Mouse (Mus musculus): ENCODE data around the gene Dusp22. TPM values are rescaled to one million over a fixed set of nuclear protein-coding genes. Genes with fewer than 3 reads are reported as not detected.

The Dusp22 gene
- total RNA-seq, 2 experiments from 2014 or later, result 27.3 to 30.6 TPM

DNA sequence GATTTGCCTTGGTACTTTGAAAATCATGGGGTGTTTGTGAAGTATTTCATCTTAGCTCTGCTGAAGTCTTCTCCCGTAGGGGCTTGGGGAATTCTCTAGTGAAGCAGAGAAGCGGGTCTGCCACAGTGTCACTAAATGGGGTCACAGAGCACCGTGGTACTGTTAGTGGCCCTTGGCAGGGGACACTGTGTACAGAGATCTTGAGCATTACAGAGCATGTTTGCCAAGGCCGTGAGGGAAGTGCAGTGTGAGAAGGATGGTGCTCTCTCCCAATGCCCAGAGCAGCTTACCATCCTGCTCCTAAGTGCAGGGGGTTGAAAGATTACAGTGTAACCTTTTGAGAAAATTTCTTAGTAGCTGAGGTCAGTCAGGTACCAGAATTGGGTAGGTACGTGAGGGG is 8.5 kb downstream of the Dusp22 start:
- no peak for DNase-seq (ENCODE audit: extremely low spot score in 1 of 2, low spot score in 1 of 2)

DNA sequence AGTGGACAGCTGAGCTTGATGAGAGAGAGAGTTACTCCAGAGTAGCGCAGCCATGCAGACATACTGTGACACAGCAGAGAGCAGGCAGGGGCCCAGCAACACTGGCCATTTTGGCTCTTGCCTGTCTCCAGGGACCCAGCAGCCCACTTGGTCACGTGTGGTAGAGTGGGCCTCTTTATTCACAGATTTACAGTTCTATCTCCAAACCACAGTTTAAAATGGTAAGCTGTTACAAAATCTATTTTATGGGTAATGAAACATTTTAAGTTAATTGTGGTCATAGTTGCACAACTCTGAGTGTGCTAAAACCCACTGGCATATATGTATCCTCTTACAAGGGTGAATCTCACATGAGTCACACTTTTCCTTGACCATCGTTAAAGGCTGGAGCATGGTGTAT is 9.5 kb downstream of the Dusp22 start:
- no peak for DNase-seq (ENCODE audit: extremely low spot score in 1 of 2, low spot score in 1 of 2)

DNA sequence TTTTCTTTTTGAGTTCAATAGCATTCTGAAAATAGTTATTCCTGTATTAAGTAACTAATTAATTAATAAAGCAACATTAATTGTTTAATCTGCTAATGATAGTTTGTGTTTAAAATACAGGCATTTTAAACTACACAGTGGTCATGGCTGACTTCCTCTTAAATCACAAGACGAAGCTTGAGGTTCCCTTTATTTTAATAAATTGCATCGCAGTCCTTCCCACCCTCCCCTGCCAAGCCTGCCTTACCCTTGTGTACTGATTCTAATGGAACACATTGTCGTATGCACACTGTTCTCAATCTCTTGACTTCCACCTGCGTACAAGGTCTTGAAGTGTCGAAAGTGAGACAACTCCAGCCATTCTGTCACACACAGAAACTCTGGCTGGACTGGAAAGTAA is 14.1 kb downstream of the Dusp22 start:
- DNase-seq (ENCODE audit: extremely low spot score in 1 of 2, low spot score in 1 of 2), result no peak

DNA sequence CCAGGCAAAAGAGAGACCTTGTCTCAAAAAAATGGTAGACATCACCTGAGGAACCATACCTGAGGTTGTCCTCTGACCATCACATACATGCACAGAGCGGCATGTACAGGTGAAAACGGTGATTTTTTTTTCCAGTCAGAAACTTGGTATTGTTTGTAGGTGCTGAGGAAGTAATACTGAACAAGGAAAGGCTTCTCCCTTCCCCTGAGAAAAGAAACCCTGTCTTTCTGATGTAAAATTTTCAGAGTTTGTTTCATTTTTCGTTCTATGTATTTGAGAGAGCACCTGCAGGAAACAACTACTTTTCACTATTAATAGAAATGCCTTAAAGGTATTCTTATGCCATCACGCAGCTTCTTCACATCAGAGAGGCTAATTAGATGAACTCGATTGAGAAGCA is 19.0 kb downstream of the Dusp22 start:
- DNase-seq (ENCODE audit: extremely low spot score in 1 of 2, low spot score in 1 of 2), result no peak

DNA sequence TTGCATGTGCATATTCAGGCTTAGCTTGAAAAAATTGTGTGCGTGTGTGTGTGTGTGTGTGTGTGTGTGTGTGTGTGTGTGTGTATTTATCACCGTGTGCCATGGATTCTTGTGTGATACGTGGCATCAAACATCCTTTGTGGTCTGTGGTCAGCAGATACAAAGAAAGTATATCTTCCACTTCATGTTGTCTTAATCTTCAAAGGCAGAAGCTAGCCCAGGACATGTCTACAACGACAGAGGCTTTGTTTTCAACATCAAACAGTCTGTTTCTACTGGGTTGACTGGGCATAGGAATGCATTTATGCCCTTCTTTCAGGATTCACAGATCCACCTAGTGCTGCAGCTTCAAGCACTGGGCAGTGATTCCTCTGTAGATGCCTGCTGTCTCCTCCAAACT is 22.1 kb downstream of the Dusp22 start:
- DNase-seq (ENCODE audit: extremely low spot score in 1 of 2, low spot score in 1 of 2), result no peak

DNA sequence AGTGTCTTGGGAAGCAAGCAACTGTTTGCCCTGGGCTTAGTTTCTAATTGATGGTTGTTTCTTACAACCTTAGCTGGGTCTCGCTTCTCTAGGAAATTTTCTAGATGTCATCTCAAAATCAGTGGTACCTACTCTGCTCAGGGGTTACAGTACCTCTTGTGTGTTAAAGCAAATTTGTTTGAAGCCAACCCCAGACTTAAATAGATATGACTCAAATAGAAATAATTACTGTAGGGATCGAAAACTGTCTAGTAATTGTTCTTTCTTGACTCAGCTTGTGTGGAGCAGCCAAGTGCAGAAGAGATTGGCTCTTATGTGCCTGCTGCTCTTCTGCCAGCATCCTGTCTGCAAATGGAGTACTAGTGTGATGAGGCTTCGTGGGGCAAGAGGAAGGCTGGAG is 22.5 kb downstream of the Dusp22 start:
- DNase-seq (ENCODE audit: extremely low spot score in 1 of 2, low spot score in 1 of 2), result no peak

DNA sequence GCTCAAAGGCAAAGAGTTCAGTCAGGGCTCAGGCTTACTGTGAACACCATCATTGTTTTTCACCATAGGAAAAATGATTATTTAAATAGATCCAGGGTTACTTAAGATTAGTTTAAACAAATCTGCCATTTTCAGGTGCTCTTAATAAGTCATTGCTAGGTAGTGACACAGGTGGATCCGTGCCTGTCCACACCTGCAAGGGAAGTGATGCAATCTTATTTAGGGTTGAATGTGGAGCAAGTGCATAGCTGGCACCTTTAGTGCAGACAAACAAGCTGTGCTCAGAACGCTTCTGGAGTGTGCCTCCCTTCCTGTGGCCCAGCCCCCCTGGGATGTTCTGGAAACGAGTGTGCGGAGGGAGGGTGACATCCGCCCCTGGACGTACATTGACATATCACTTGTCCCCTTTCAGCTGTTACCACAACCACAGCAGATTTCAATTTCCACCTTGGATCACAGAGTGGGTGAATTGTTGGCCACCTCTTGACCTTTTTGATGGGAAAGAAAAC is 24.9 kb downstream of the Dusp22 start:
- no peak for DNase-seq (ENCODE audit: extremely low spot score in 1 of 2, low spot score in 1 of 2)

DNA sequence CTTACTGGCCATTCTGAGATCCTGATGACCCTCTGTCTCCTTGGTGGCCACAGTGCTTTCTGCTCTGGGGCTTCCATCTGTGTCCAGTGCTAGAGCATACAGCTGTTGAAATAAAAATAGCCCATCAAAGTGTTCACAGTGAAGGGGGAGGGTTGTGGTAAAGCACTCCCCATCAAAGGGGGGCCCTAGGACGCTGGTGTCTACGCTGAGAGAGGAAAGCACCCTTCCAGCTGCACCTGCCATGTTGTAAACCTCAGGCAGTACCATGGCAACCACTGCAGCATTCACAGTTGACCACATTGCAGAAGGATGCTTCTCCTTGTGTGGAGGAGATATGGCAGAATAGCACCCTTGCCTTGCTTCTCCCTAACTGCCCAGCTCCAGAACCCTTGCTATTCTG is 26.2 kb downstream of the Dusp22 start:
- DNase-seq (ENCODE audit: extremely low spot score in 1 of 2, low spot score in 1 of 2), result no peak

DNA sequence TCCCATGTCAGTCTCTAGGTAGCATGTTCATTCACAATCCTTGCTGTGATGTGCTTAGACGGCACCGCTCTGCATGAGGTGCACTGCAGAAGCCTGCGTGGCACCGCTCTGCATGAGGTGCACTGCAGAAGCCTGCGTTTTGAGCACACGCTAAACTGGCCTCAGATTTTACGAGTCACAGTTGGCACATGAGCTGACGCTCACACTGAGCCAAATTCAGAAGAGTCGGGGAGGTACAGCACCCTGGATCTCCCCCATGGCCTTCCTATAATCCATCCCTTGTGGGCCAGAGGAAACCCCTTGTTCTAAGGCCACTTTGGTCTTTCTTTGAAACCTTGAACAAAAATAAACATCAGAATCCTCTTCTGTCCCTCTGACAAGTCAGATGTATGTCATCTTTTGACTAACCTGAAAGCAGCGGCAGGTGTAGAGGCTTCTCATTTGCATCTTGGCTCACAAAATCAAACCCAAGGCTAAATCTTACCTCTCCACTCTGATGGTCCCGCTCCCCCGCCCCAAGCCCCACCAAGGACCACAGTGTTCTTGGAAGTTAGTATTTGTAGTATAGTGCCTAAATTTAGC is 28.3 kb downstream of the Dusp22 start:
- no peak for DNase-seq (ENCODE audit: extremely low spot score in 1 of 2, low spot score in 1 of 2)

DNA sequence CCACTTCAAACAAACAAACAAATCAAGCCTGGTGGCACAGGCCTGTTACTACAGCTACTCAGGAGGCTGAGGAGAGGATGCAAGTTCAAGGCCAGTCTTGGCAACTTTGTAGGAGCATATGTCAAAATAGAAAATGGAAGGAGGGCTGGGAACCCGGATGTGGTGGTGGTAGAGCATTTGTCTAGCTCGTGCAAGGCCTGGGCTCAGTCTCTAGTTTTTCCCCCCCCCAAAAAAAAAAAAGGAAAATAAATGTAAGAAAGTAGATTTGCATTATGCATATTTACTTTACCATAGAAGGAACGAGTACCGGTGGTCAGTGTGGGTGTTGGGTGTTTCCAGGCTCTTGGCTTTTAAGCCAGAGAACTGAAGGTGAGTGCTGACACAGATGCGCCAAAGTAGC is 29.7 kb downstream of the Dusp22 start:
- no peak for DNase-seq (ENCODE audit: extremely low spot score in 1 of 2, low spot score in 1 of 2)

DNA sequence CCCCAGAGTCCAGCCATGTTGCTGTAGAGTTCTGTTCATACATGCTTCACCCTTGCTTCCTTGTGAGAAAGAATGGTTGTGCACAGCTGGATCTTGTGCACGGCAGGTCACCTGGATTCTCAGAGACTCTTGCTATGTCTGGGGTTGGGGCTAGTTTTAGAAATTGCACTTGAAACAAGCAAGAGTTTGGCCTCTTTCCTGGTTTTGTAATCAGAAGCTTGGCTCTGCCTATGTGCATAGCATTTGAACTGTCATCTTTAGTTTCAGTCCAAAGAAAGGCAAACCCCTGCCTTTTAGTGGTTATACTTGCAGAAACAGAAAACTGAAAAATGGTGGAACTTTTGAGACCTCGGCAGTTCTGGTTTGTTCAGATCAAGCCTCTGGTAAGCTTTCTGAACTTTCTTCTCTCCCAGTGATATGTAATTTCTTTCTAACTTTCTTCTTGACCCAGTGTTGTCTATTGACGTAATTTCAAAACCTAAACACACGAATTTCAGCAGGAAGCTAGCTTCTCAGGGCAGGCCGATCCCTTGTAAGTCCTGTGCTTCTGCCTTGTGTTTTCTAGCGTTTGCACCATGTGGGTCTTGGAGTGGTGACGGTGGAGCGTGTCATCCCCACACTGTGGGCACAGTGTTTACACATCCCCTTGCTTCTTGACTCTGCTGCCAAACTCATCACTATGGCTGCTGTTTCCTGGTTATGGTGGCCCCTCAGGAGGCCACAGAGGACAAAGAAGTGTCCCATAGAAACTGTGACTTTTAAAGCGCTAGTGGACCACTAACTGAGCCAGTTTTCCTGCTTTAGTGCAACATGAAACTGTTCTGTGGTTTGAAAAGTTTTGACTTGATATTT is 31.9 kb downstream of the Dusp22 start:
- DNase-seq (ENCODE audit: extremely low spot score in 1 of 2, low spot score in 1 of 2), result no peak

DNA sequence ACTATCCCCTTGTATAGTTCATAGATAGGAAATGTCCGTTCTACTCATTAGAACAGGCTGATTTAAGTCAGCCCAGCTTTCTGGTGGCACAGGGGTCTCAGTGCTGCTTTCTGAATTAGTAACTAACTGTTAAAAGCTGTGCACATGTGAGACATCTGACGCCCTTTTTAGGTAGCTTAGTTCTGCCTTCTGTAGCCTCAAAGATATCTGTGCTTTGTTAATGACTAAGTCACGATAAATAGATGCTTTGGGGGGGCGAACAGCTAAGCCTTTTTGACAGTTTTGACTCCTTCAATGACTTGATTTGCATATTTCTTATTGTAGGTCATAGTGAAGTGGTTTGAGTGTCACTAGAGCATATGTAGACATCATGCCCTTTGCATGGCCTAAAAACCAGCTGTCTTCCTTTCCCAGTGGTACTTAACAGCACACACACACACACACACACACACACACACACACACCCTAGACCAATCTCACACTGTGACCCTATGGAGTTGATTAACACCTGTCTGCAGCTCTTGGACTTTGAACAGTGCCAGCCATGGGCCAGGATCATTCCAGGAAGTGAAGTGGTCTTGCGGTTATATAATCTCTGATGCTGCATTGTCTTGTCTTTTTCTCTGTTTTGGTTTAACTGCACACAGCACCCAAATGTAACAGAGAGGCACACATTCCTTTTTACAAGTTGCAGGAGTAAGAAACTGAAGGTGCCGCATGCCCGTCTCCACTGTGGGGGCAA is 33.0 kb downstream of the Dusp22 start:
- no peak for DNase-seq (ENCODE audit: extremely low spot score in 1 of 2, low spot score in 1 of 2)

DNA sequence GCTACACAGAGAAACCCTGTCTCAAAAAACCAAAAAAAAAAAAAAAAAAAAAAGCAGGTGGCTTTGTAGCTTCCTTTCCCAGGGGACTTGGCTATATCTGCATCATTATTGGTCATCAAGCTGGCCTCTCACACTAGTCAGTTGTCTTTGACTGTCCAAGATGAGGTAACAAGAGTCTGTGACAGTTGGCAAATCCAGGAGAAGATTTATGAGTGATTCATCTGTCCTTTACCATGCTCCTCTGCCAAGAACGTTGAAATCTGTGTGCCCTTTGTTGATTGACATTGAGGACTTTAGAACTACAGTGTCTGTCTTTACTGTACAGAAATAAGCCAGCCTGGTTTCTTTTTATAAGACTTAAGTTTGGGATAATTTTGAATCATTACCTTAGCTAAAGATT is 35.4 kb downstream of the Dusp22 start:
- no peak for DNase-seq (ENCODE audit: extremely low spot score in 1 of 2, low spot score in 1 of 2)

DNA sequence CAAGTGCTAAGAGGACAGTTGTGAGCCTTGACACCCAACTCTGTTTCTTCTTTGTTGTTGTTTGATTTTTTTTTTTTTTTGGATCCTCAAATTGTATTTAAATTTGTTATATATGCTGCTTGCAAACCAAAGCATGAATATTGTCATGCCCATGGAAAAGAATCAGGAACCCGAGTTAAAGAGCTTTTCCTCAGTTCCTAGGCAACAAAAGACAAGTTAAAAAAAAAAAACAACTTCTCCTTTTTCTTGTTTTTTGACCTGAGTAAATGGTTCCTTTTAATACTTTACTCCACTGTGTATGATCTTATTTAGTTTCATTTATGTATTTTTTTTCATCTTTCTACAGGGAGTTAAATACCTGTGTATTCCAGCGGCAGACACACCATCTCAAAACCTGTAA is 36.1 kb downstream of the Dusp22 start:
- DNase-seq (ENCODE audit: extremely low spot score in 1 of 2, low spot score in 1 of 2), result no peak

DNA sequence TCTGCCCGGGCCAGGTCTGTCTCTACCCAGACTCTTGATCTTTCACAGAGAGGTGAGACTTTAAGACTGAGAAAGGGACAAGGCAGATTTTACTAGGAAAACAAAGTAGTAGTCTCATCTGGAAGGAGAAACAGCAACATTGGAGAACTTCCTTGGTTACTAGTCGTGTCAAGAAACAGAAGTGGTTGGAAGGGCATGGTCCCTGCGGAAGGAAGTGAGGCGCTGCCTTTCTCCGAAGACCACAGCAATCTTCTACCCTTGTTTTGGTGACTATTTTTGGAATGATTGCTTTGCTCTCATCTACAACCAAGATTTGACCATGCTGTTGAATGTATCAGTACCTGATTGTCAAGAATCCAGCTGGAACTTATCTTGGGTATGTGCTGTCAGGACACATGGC is 38.1 kb downstream of the Dusp22 start:
- DNase-seq (ENCODE audit: extremely low spot score in 1 of 2, low spot score in 1 of 2), result no peak

DNA sequence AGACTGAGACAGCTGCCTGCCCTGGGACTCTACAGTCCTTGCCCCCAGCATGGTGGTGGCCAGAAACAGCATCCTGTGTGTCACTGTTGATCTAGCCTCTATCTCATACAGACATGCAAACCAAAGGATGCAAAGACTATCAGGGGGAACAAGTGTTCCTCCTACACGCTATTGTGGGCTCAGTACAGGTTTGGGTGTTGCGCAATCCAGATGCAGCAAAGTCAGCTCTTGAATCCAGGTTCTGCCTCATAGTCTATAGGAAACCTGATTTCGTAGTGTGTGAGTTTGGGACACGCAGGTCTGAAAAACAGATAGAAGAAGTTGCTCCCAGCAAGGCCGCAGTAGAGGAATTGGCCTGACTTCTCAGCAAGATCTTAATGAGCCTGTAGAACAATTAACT is 42.9 kb downstream of the Dusp22 start:
- DNase-seq (ENCODE audit: extremely low spot score in 1 of 2, low spot score in 1 of 2), result no peak

DNA sequence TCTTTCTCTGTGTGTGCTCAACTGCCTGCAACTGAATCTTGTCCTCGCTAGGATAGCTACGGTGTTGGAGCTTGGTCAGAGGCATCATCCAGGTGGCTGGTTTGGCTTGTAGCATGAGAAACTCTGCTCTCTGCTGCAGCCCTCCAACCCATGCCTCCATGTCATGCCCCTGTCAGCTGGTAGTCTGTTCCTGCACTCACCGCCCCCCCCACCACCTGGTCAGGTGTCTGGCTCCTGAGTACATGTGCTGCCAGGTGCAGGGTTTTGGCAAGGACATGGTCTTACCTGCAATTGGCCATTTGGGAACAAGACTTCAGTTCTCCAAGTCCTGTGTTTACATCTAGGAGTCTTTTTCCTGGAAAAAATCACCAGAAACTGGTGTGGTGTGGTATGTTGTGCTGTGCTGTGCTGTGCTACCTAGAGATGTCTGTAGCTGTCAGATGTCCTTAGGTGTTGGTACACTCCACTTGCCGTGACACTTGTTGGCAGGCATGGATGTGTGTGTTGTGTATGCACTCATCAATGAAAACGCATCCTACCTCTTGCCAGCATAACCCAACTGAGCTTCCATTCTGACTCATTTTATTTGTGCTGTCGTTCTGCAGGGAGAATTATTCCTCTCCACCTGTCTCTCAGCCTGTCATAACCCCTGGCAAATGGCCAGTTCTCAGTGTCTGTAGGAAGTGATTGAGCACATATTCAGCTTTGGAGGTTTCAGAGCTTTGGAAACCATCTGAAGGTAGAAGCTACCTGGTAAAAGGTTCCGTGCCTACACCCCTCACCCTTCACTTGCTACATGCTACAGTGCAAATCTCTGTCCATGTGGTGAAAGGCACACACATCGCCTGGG is 44.7 kb downstream of the Dusp22 start:
- DNase-seq (ENCODE audit: extremely low spot score in 1 of 2, low spot score in 1 of 2), result no peak

DNA sequence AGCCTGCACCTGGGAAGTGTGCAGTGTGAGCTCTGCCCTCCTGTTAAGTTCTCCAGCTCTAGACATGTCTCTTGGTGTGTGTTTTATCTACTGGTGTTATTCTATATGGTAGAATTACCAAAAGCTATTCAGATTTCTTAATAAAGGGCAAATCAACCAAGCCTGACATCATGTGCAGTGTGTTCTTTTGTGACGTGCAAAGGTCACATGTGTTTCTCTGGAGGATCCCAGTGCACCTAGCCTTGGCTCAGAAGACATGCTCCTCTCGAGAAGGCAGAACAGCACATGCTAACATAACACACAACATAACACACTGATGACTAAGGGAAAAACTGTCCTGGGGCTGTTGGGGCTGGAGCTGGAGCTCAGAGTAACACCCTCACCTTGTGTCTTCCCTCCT is 51.3 kb downstream of the Dusp22 start:
- no peak for DNase-seq (ENCODE audit: extremely low spot score in 1 of 2, low spot score in 1 of 2)

DNA sequence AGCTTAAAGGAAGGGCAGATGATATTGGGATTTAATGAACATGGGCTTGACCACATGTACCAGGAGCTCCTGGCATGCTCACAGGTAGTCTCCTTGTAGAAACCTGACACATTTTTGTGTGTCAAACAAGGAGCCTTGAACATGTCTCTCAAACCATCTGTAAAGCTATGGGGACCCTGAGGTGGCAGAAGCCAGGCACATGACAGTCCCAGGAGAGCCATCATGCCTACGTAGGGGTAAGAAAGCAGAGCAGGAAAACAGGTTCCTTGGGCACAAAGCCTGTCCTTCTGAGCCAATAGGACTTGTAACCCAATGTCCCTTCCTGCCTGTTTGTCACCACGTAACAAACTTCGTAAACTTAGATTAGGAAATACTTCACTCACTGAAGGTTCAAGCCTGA is 51.9 kb downstream of the Dusp22 start:
- no peak for DNase-seq (ENCODE audit: extremely low spot score in 1 of 2, low spot score in 1 of 2)

DNA sequence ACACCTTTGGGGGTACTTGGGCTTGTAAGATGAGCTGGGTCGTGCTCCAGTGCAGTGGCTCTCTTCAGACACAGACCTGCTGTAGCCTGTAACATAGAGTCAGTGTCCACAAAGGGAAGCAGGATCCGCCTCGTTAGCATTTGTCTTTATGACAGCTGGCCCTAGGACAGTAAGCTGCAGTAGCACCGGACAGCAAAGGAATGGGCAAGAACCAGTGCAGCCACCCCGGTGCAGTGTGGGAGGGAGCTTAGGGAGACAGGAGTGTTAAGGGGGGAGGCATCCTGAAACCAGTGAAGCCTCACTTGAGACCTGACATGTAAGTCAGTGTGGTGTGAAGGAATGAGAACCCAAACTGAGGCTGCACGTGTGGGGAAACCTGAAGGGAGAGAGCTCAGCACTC is 52.5 kb downstream of the Dusp22 start:
- no peak for DNase-seq (ENCODE audit: extremely low spot score in 1 of 2, low spot score in 1 of 2)

DNA sequence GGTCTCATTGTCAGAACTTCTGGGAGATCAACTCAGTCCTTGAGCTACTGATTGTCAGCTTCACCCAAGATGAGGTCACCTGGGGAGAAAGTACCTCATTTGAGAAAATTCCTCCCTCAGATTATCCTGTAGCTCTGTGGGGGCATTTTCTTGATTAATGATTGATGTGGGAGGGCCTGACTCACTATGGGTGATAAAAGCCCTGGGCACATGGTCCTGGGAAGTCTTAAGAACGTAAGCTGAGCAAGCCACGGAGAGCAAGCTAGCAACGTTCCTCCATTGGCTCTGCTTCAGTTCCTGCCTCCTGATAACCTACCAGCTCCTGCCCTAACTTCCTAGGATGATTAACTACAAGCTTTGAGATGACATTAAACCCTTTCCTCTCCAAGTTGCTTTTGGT is 53.8 kb downstream of the Dusp22 start:
- no peak for DNase-seq (ENCODE audit: extremely low spot score in 1 of 2, low spot score in 1 of 2)

Measured in layer of hippocampus, postnatal 25 days (tissue).